Mouse (Mus musculus) erythroblast, adult 5-6 weeks (primary cell): ENCODE measurements around the gene Tnfaip3. TPM values are rescaled to one million over a fixed set of nuclear protein-coding genes. Genes with fewer than 3 reads are reported as not detected.

Experiments used
- ATAC-seq: replicated peaks from 2 replicates; pipeline ENCODE4 v1.8.0; 2016; ENCODE audit warnings: moderate number of reproducible peaks, mild to moderate bottlenecking, moderate TSS enrichment, inconsistent platforms; ENCODE audit not compliant: poor library complexity, low FRiP score, severe bottlenecking
- total RNA-seq, 2 experiments: library from RNA; stranded (forward) in 1 of 2; stranded (reverse) in 1 of 2; fragments of 150-400 nt in 1 of 2; fragments of 200-764, 138-1000 nt in 1 of 2; gene quantifications; 2 replicates each; pipeline versions ENCODE4 v1.2.3 to v1.2.4; 2015 to 2017; ENCODE audit warnings: low replicate concordance in 2 of 2

Gene Tnfaip3
- total RNA-seq, 2 experiments from 2014 or later = 2.9 to 4.0 TPM

DNA sequence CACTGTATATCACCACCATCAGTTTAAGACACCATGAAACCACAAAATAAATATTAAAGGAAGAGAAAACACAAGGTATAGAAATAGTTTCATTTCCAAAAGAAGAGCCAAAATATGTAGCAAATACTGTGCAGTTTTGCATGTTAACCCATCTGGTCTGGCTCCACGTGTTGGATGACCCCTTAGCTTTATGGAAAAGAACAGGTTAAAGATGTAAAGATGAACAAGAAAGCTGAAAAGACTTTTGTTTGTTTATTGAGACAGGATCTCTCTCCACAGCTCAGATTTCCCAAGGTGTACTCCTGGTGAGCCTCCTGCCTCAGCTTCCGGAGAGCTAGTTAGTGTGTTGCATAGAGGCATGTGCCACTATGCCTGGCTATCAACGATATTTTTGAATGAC, 29.9 kb downstream of the Tnfaip3 start:
- no peak for ATAC-seq

DNA sequence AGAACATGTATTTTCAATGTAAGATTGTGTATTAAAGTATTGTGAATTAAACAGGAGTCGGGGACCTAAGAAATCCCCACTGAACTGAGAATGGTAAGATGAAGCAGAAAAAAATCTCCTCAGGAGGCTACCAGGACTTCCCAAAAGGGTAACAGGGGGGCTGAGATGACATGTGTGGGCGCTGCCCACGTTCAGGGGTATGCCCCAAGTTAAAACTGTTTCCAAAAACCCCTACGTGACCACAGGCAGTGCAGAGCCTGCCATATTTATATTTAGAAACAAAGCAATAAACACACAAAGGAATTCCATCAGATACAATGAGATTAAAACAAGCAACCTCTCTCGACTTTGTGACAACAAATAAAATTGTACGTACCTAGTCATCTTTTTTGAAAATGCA, 31.9 kb downstream of the Tnfaip3 start:
- no peak for ATAC-seq

DNA sequence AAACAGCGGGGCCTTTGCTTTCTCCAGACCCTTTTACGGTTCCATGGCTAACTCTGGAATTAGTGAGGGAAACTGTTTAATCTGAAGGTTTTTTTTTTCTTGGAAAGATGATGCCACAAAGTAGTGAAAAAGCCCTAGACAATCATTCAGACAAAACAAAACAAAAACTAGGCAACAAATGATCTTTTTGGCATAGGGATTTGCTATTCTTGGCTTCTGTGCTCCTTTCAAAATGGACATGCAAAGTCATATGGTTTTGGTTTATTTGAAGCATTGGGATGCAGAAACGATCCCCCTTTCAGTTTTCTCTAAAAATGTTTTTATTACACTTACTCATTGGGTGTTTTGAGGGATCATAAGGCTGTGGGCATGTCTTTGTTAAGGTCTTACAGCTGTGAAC, 41.0 kb downstream of the Tnfaip3 start:
- no peak for ATAC-seq

DNA sequence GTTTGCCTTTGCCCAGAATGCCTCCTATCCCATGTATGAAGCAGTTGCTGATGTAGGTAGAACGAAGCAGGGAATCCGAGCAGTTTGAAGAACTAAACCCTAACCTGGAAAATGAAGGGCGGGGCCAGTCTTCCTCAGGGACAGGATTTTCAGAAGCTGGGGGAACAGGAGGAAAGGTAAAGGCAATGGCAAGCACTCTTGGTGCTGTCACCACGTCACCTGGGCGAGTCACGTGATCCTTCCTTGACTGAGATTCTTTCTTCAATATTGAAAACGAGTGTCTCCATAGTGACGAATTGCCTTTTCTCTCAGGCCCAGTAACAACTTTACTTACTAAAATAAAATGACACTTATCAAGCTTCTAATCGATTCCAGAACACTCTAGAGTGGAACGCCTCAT, 48.6 kb downstream of the Tnfaip3 start:
- ATAC-seq = no peak

DNA sequence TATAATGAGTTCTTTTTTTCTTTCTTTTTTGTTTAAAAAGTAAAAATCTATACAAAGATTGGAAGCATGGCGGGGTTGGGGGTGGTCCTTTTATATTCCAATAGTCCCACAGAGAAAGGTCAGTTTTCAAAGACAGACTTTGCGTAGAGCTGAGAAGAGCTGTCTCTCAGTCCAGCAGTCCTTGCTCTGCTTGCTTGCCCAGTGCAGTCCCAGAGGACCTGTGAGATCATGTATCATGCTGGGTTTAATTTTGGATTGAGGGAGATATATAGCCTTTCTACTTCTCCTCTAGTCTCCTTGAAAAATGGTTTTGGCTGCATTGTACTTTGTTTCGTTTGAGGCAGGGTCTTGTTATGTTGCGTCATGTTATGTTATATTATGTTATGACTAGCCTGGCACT, 49.9 kb downstream of the Tnfaip3 start:
- no peak for ATAC-seq

DNA sequence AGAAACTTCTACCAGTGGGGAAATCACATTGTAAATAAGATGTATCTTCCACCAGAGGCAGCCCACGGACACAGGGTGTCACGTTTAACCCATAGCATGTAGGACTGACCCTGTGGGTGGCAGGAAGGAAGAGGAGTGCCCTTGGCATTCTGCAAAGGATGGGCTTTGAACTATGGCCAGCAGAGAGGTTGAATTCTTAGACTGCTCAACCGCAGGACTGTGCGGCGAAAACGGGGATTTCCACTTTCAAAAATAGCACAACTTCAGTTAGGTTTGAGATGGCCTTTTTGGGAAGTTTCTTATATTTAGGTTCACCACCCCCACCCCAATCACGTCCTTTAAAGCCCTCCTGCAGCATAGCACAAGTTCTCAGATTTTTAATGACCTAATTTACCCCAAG, 50.6 kb downstream of the Tnfaip3 start:
- ATAC-seq = no peak

DNA sequence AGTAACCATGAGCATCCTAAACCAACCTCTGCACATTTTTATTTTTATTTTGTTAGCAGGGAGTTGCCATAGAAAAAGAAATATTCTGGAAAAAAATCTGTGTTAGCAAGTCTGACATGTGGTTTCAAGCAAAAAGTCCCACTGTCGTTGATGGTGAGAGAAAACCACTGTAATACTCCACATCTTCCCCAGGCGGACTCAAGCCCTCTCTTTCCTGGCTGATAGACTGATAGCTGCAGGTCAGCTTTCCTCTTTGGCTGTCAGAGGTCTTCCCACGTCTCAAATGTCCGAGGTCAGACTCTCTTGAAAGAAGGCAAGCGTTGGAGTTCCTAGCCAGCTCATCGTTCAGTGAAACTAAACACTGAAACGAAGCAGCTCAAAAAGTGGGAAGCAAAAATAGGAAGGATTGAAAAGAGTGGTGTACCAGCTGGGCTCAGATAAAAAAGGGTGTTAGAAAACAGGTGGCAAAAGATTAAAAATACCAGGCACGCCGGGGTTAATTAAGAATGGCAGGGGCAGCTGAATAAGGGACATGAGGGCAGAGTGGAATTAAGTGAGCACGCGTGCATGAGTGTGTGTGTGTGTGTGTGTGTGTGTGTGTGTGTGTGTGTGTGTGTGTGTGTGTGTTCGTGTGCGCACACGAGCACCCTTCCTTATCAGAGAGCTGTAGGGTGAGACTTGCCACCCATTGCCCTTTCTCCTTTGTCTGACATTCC, 55.5 kb downstream of the Tnfaip3 start:
- ATAC-seq = no peak

DNA sequence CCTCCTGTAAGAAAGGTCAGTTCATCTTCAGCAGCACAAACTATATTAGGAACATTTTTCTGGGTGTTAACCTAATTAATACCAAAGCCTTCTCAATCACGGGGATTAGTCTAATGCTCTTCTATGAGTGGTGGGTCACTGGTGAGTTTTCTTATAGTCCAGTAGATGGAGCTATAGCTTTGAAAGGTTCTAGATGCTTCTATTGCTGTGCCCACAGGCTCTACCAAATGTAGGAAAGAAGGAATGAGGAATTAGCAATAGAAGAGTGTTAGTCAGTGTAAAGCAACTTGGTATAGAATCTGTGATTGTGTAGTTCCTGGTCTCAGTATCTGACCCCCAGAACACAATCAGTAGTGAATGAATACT, 61.8 kb downstream of the Tnfaip3 start:
- ATAC-seq = no peak

DNA sequence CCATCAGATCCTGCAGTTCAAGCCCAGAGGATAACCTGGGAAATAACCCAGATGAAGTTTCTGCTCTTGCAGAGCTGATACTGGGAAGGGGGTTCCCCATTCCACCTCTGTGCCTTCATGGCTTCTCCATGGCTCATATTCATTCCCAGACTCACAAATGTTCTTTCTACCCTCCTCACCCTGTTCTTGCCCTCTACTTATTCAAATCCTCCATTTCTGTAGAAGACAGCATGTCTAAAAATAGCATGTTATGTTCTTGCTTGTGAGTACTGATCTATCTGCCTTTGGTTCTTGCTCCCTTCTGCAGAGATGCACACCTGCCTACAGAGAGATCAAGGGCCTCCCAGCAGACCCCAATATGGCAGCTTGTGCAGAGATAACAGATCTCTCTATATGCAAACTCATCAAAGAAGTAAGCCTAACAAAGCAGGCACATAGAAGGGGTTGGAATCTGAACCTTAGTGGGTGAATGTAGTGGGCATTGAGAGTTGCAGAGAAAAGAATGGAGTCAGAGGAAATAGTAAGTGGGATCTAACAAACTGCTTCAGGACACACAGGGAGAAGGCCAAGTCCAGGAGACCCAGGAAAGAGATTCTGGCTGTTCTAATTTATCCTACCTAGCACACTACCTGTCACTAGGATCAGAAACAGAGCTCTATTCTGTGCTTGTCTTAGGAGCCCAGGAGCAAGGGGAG, 62.3 kb downstream of the Tnfaip3 start:
- ATAC-seq = no peak

Other genes starting within 250 kb of the Tnfaip3 start
- gene Gm4922, start 228.9 kb downstream of the Tnfaip3 start, total RNA-seq (2015; ENCODE audit: low replicate concordance) = not detected in 2 replicates
- gene Gm4922, start 228.9 kb downstream of the Tnfaip3 start, total RNA-seq (2017; ENCODE audit: low replicate concordance) = not detected in 2 replicates
- gene Perp, start 170.6 kb downstream of the Tnfaip3 start, total RNA-seq (2015; ENCODE audit: low replicate concordance) = 1.0 and 2.7 TPM in 2 replicates
- 0.56 and 0.85 TPM in 2 replicates for gene Perp, start 170.6 kb downstream of the Tnfaip3 start, total RNA-seq (2017; ENCODE audit: low replicate concordance)